Mouse (Mus musculus): ENCODE results near the gene BC049715. TPM values are rescaled to one million over a fixed set of nuclear protein-coding genes. Genes with fewer than 3 reads are reported as not detected.

BC049715 gene
- total RNA-seq (2014; rRNA removed; ENCODE audit: low replicate concordance): 0.04 and 0.43 TPM in 2 replicates
- 1.4 and 2.5 TPM in 2 replicates for polyA plus RNA-seq (2015; fragmentation: Nextera tagmentation; extraction: Ambion mirVana)

- Histone ChIP-seq H3K9ac (replicated peaks; ENCODE audit: low read depth, low read length) (peak within 1 kb of the TSS; percentile 100), H3K4me1 (ENCODE audit: control insufficient read depth, insufficient read depth) (peaks cover 11% of the 10 kb centered on the region), H3K9me3 (replicated peaks; ENCODE audit: control insufficient read depth, low read length) (no peaks in the 10 kb centered on the region), H3K27ac (ENCODE audit: low read depth) (peak within 1 kb of the TSS; percentile 86), H3K4me2 (ENCODE audit: low read depth, low read length) (peak within 1 kb of the TSS; percentile 90), H3K36me3 (replicated peaks; ENCODE audit: control insufficient read depth, insufficient read depth, low read length) (peaks cover 29% of the 10 kb centered on the region), H3K27me3 (ENCODE audit: control insufficient read depth, insufficient read depth, low read length) (no peaks in the 10 kb centered on the region), H3K4me3 (ENCODE audit: low read depth, low read length) (peak within 1 kb of the TSS; percentile 100)
- peak; percentile 19 for ATAC-seq (ENCODE audit: insufficient read depth, low read depth)
- TF ChIP-seq EP300 (IDR thresholded peaks at IDR 0.05; ENCODE audit: low read depth) (no peak), CTCF (IDR thresholded peaks at IDR 0.05; ENCODE audit: low read depth) (no peak; the same call in 1 of the 2 replicates)
- under 1% methylated on average over 34 of the region's 34 CpGs for WGBS
- no peak for DNase-seq (ENCODE audit: low spot score)
Measured at GRCm38 (mm10) chr6:136827516-136827880, at the start of gene BC049715. BC049715 (plus strand) TSS chr6:136827626.

GRCm38 (mm10) chr6:136781377-136781986, 45.9 kb upstream of the BC049715 start, which contains the start of gene Gucy2c:
Gucy2c (minus strand) TSS chr6:136781765.
- WGBS: 73% methylated on average over 20 of the region's 20 CpGs
- Histone ChIP-seq H3K4me2 (ENCODE audit: low read depth, low read length) (no peak within 1 kb of the TSS), H3K36me3 (replicated peaks; ENCODE audit: control insufficient read depth, insufficient read depth, low read length) (no peaks in the 10 kb centered on the region), H3K27me3 (ENCODE audit: control insufficient read depth, insufficient read depth, low read length) (no peaks in the 10 kb centered on the region), H3K4me3 (ENCODE audit: low read depth, low read length) (no peak within 1 kb of the TSS), H3K4me1 (ENCODE audit: control insufficient read depth, insufficient read depth) (no peaks in the 10 kb centered on the region), H3K27ac (ENCODE audit: low read depth) (no peak within 1 kb of the TSS), H3K9me3 (replicated peaks; ENCODE audit: control insufficient read depth, low read length) (no peaks in the 10 kb centered on the region), H3K9ac (replicated peaks; ENCODE audit: low read depth, low read length) (no peak within 1 kb of the TSS)
- TF ChIP-seq EP300 (IDR thresholded peaks at IDR 0.05; ENCODE audit: low read depth) (no peak), CTCF (IDR thresholded peaks at IDR 0.05; ENCODE audit: low read depth) (no peak)
- ATAC-seq (ENCODE audit: insufficient read depth, low read depth) (no peak), DNase-seq (ENCODE audit: low spot score) (no peak)

- ATAC-seq (ENCODE audit: insufficient read depth, low read depth) (no peak), DNase-seq (ENCODE audit: low spot score) (no peak)
- H3K4me3 ChIP-seq (ENCODE audit: low read depth, low read length): no peak overlapping the region
- H3K4me1 ChIP-seq (ENCODE audit: control insufficient read depth, insufficient read depth): no peaks in the 10 kb centered on the region
- H3K9me3 ChIP-seq (replicated peaks; ENCODE audit: control insufficient read depth, low read length): no peaks in the 10 kb centered on the region
- H3K27ac ChIP-seq (ENCODE audit: low read depth): no peak overlapping the region
- H3K9ac ChIP-seq (replicated peaks; ENCODE audit: low read depth, low read length): no peak overlapping the region
- H3K27me3 ChIP-seq (ENCODE audit: control insufficient read depth, insufficient read depth, low read length): no peaks in the 10 kb centered on the region
- WGBS: 81% methylated on average over 12 of the region's 12 CpGs
- no peaks in the 10 kb centered on the region for H3K36me3 ChIP-seq (replicated peaks; ENCODE audit: control insufficient read depth, insufficient read depth, low read length)
- H3K4me2 ChIP-seq (ENCODE audit: low read depth, low read length): no peak overlapping the region
- TF ChIP-seq EP300 (IDR thresholded peaks at IDR 0.05; ENCODE audit: low read depth) (no peak), CTCF (IDR thresholded peaks at IDR 0.05; ENCODE audit: low read depth) (no peak)
Measured at GRCm38 (mm10) chr6:136782146-136782545, 45.3 kb upstream of the BC049715 start.

GRCm38 (mm10) chr6:136782761-136783160, 44.7 kb upstream of the BC049715 start:
- ATAC-seq (ENCODE audit: insufficient read depth, low read depth): no peak
- whole genome bisulfite sequencing: 85% methylated on average over 9 of the region's 9 CpGs
- no peak overlapping the region for H3K9ac ChIP-seq (replicated peaks; ENCODE audit: low read depth, low read length)
- no peaks in the 10 kb centered on the region for H3K36me3 ChIP-seq (replicated peaks; ENCODE audit: control insufficient read depth, insufficient read depth, low read length)
- H3K27me3 ChIP-seq (ENCODE audit: control insufficient read depth, insufficient read depth, low read length): no peaks in the 10 kb centered on the region
- no peak for DNase-seq (ENCODE audit: low spot score)
- no peak overlapping the region for H3K27ac ChIP-seq (ENCODE audit: low read depth)
- no peak overlapping the region for H3K4me3 ChIP-seq (ENCODE audit: low read depth, low read length)
- no peak for TF ChIP-seq CTCF (IDR thresholded peaks at IDR 0.05; ENCODE audit: low read depth)
- no peak for TF ChIP-seq EP300 (IDR thresholded peaks at IDR 0.05; ENCODE audit: low read depth)
- H3K4me2 ChIP-seq (ENCODE audit: low read depth, low read length): no peak overlapping the region
- H3K4me1 ChIP-seq (ENCODE audit: control insufficient read depth, insufficient read depth): no peaks in the 10 kb centered on the region
- no peaks in the 10 kb centered on the region for H3K9me3 ChIP-seq (replicated peaks; ENCODE audit: control insufficient read depth, low read length)

DNA sequence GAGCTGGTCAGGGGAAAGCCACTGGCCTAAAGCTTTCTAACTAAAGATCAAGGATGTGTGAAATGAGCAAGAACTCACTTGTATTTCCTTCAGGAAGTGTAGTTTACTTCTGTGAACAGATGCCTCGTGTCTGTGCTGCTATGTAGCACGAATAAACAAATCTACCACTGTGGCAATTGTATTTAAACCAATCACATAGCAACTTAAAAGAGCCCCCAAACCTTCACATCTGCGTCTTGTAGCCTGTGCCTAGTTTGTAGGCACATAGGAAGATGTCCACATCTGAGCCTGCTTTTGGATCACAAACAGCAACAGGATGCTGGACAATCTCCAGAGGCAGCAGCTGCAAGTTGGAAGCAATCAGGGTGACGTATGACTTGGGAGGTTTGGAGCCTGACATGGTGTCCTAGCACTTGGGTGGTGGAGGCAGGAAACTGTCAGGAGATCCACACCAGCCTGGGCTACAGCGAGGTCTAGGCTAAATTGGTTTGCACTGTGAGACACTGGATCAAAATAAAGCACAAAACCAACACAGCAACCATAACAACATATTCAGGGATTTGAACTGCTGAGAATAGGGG, 37.9 kb upstream of the BC049715 start:
- H3K9ac ChIP-seq (replicated peaks; ENCODE audit: low read depth, low read length): no peak overlapping the region
- no peak overlapping the region for H3K4me2 ChIP-seq (ENCODE audit: low read depth, low read length)
- WGBS: 48% methylated on average over 5 of the region's 5 CpGs
- H3K27ac ChIP-seq (ENCODE audit: low read depth): peak overlapping the region; percentile 57
- peaks cover 12% of the 10 kb centered on the region; the same call in 1 of the 2 replicates for H3K4me1 ChIP-seq (ENCODE audit: control insufficient read depth, insufficient read depth)
- no peaks in the 10 kb centered on the region for H3K9me3 ChIP-seq (replicated peaks; ENCODE audit: control insufficient read depth, low read length)
- no peak overlapping the region for H3K4me3 ChIP-seq (ENCODE audit: low read depth, low read length)
- ATAC-seq (ENCODE audit: insufficient read depth, low read depth) (peak; percentile 62; the same call in 1 of the 2 replicates), DNase-seq (ENCODE audit: low spot score) (peak; percentile 48)
- no peaks in the 10 kb centered on the region for H3K36me3 ChIP-seq (replicated peaks; ENCODE audit: control insufficient read depth, insufficient read depth, low read length)
- no peaks in the 10 kb centered on the region for H3K27me3 ChIP-seq (ENCODE audit: control insufficient read depth, insufficient read depth, low read length)
- TF ChIP-seq EP300 (IDR thresholded peaks at IDR 0.05; ENCODE audit: low read depth): no peak
- TF ChIP-seq CTCF (IDR thresholded peaks at IDR 0.05; ENCODE audit: low read depth): no peak
